Mouse (Mus musculus): ENCODE measurements around the gene Zfp941. TPM values are rescaled to one million over a fixed set of nuclear protein-coding genes. Genes with fewer than 3 reads are reported as not detected.

Gene Zfp941
- 0.83 and 0.93 TPM in 2 replicates for polyA plus RNA-seq (2012; rRNA removed)
- 1.3 and 1.5 TPM in 2 replicates for polyA plus RNA-seq (2014; fragmentation: Nextera tagmentation; extraction: Ambion mirVana)

GRCm38 (mm10) chr7:140821653-140822329, at the start of gene Zfp941:
Gene Zfp941 (minus strand): TSS chr7:140822178.
- Histone ChIP-seq H3K4me3 (replicated peaks; ENCODE audit: low read length) (peak within 1 kb of the TSS; percentile 45), H3K27me3 (ENCODE audit: control insufficient read depth, insufficient read depth, low read length) (no peaks in the 10 kb centered on the region), H3K36me3 (ENCODE audit: control insufficient read depth, insufficient read depth, low read length) (0 out of 2 replicates have a peak, but pooled peaks cover 2% of the 10 kb centered on the region), H3K9me3 (ENCODE audit: control insufficient read depth, low read length) (no peaks in the 10 kb centered on the region), H3K27ac (replicated peaks; ENCODE audit: low read depth, low read length) (no peak within 1 kb of the TSS), H3K4me2 (replicated peaks; ENCODE audit: low read depth, low read length, severe bottlenecking) (peak within 1 kb of the TSS; percentile 65), H3K9ac (ENCODE audit: low read depth, low read length, severe bottlenecking) (peak within 1 kb of the TSS; percentile 57), H3K4me1 (ENCODE audit: control insufficient read depth, insufficient read depth, low read length) (no peaks in the 10 kb centered on the region)
- TF ChIP-seq POLR2A (IDR thresholded peaks at IDR 0.05; ENCODE audit: borderline replicate concordance, extremely low read depth, insufficient read depth, insufficient read length) = no peak
- DNase-seq (ENCODE audit: low spot score) (peak; percentile 49), ATAC-seq (ENCODE audit: low FRiP score, low read depth) (peak; percentile 78)
- 2% methylated on average over 21 of the region's 21 CpGs for WGBS

DNA sequence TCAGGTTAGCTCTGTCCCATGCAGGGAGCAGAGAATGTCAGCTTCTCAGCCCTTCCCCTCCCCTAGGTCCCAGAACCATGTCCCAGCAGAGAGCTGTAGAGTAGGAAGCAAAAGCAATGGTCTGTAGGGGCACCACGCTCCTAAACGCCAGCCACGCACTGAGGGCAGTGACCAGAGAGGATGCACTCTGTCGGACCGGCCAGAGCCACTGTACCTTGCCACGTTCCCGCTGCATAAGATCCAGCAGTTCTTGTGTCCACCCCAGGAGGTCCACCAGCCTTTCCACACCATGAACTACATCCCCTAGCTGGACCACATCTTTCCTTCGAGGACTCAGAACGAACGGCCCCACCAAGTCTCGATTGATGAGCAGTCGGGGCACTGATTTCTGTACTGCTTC, 42.8 kb upstream of the Zfp941 start:
- no peak for TF ChIP-seq POLR2A (IDR thresholded peaks at IDR 0.05; ENCODE audit: borderline replicate concordance, extremely low read depth, insufficient read depth, insufficient read length)
- Histone ChIP-seq H3K27me3 (ENCODE audit: control insufficient read depth, insufficient read depth, low read length) (no peaks in the 10 kb centered on the region), H3K9me3 (ENCODE audit: control insufficient read depth, low read length) (no peaks in the 10 kb centered on the region), H3K4me1 (ENCODE audit: control insufficient read depth, insufficient read depth, low read length) (no peaks in the 10 kb centered on the region), H3K36me3 (ENCODE audit: control insufficient read depth, insufficient read depth, low read length) (peaks cover 67% of the 10 kb centered on the region), H3K4me3 (replicated peaks; ENCODE audit: low read length) (no peak overlapping the region), H3K9ac (ENCODE audit: low read depth, low read length, severe bottlenecking) (no peak overlapping the region), H3K4me2 (replicated peaks; ENCODE audit: low read depth, low read length, severe bottlenecking) (no peak overlapping the region), H3K27ac (replicated peaks; ENCODE audit: low read depth, low read length) (no peak overlapping the region)
- WGBS = 86% methylated on average over 12 of the region's 12 CpGs
- DNase-seq (ENCODE audit: low spot score) = no peak
- no peak for ATAC-seq (ENCODE audit: low FRiP score, low read depth)

DNA sequence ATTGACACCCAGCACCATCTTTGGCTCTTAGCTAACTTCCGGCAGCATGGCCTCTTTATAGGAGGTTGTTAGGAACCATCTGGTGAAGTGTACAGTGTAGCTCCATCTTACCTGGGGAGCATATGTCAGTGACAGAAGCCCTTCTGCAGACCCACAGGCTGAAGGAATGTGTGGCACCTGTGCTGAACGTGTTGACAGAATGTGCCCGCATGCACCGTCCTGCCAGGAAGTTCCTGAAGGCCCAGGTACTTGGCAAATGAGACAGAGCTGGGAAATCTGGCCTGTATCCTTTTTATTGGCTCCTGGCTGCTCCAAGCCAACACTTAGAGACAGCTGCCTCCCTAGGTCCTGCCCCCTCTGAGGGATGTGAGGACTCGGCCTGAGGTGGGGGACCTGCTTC, 38.8 kb upstream of the Zfp941 start:
- no peak for ATAC-seq (ENCODE audit: low FRiP score, low read depth)
- 79% methylated on average over 5 of the region's 5 CpGs for WGBS
- peaks cover 12% of the 10 kb centered on the region for H3K4me1 ChIP-seq (ENCODE audit: control insufficient read depth, insufficient read depth, low read length)
- H3K4me3 ChIP-seq (replicated peaks; ENCODE audit: low read length) = no peak overlapping the region
- no peak for DNase-seq (ENCODE audit: low spot score)
- H3K4me2 ChIP-seq (replicated peaks; ENCODE audit: low read depth, low read length, severe bottlenecking) = no peak overlapping the region
- TF ChIP-seq POLR2A (IDR thresholded peaks at IDR 0.05; ENCODE audit: borderline replicate concordance, extremely low read depth, insufficient read depth, insufficient read length) = no peak
- no peaks in the 10 kb centered on the region for H3K27me3 ChIP-seq (ENCODE audit: control insufficient read depth, insufficient read depth, low read length)
- peaks cover 68% of the 10 kb centered on the region for H3K36me3 ChIP-seq (ENCODE audit: control insufficient read depth, insufficient read depth, low read length)
- H3K9me3 ChIP-seq (ENCODE audit: control insufficient read depth, low read length) = no peaks in the 10 kb centered on the region
- H3K27ac ChIP-seq (replicated peaks; ENCODE audit: low read depth, low read length) = no peak overlapping the region
- H3K9ac ChIP-seq (ENCODE audit: low read depth, low read length, severe bottlenecking) = no peak overlapping the region

- Histone ChIP-seq H3K4me1 (ENCODE audit: control insufficient read depth, insufficient read depth, low read length) (peaks cover 17% of the 10 kb centered on the region), H3K27me3 (ENCODE audit: control insufficient read depth, insufficient read depth, low read length) (no peaks in the 10 kb centered on the region), H3K4me2 (replicated peaks; ENCODE audit: low read depth, low read length, severe bottlenecking) (no peak overlapping the region), H3K9me3 (ENCODE audit: control insufficient read depth, low read length) (no peaks in the 10 kb centered on the region), H3K9ac (ENCODE audit: low read depth, low read length, severe bottlenecking) (no peak overlapping the region), H3K36me3 (ENCODE audit: control insufficient read depth, insufficient read depth, low read length) (peaks cover 62% of the 10 kb centered on the region), H3K4me3 (replicated peaks; ENCODE audit: low read length) (no peak overlapping the region), H3K27ac (replicated peaks; ENCODE audit: low read depth, low read length) (no peak overlapping the region)
- 76% methylated on average over 6 of the region's 6 CpGs for whole genome bisulfite sequencing
- DNase-seq (ENCODE audit: low spot score) (no peak), ATAC-seq (ENCODE audit: low FRiP score, low read depth) (no peak)
- no peak for TF ChIP-seq POLR2A (IDR thresholded peaks at IDR 0.05; ENCODE audit: borderline replicate concordance, extremely low read depth, insufficient read depth, insufficient read length)
Observed at GRCm38 (mm10) chr7:140859997-140860396, 38.0 kb upstream of the Zfp941 start.

GRCm38 (mm10) chr7:140858746-140859145, 36.8 kb upstream of the Zfp941 start:
- TF ChIP-seq POLR2A (IDR thresholded peaks at IDR 0.05; ENCODE audit: borderline replicate concordance, extremely low read depth, insufficient read depth, insufficient read length) = no peak
- H3K4me3 ChIP-seq (replicated peaks; ENCODE audit: low read length) = peak overlapping the region; percentile 82; the same call in 1 of the 2 replicates
- no peaks in the 10 kb centered on the region for H3K27me3 ChIP-seq (ENCODE audit: control insufficient read depth, insufficient read depth, low read length)
- H3K4me2 ChIP-seq (replicated peaks; ENCODE audit: low read depth, low read length, severe bottlenecking) = peak overlapping the region; percentile 98
- no peak overlapping the region for H3K27ac ChIP-seq (replicated peaks; ENCODE audit: low read depth, low read length)
- WGBS = 93% methylated on average over 8 of the region's 8 CpGs
- DNase-seq (ENCODE audit: low spot score) = no peak
- H3K4me1 ChIP-seq (ENCODE audit: control insufficient read depth, insufficient read depth, low read length) = peaks cover 19% of the 10 kb centered on the region
- no peak overlapping the region for H3K9ac ChIP-seq (ENCODE audit: low read depth, low read length, severe bottlenecking)
- H3K36me3 ChIP-seq (ENCODE audit: control insufficient read depth, insufficient read depth, low read length) = peaks cover 59% of the 10 kb centered on the region
- ATAC-seq (ENCODE audit: low FRiP score, low read depth) = no peak
- H3K9me3 ChIP-seq (ENCODE audit: control insufficient read depth, low read length) = no peaks in the 10 kb centered on the region

All from limb, embryonic 14.5 days (tissue).